Mouse (Mus musculus) gastrocnemius, postnatal 36 days (tissue): ENCODE results near the gene Lypd9. TPM values are rescaled to one million over a fixed set of nuclear protein-coding genes. Genes with fewer than 3 reads are reported as not detected.
"Not testable (repeated sequence)": the region's sequence is repeated elsewhere in the genome, so short reads cannot be mapped to it uniquely, and the experiment has no call there.

Source experiments
- DNase-seq, 2 experiments: peaks; one replicate each; pipeline ENCODE4 v3.0.0; 2022
- intact Hi-C: fragments of 180-260 bp; cut with DNase I; formaldehyde crosslinking; loops from one replicate; pipeline ENCODE4 v1.15.1; 2025
- long read RNA-seq, 2 experiments: library from polyadenylated mRNA; stranded (forward); transcript quantifications; one replicate each; pipeline ENCODE4 v2.0.0; 2021
- total RNA-seq, 2 experiments: library from RNA; stranded (reverse); gene quantifications; 2 replicates each; pipeline ENCODE4 v1.2.3; 2021

Lypd9 gene
- total RNA-seq, result not detected
- long read RNA-seq, experiment 1, result 0 reads
- long read RNA-seq, experiment 2, result 0 reads

DNA sequence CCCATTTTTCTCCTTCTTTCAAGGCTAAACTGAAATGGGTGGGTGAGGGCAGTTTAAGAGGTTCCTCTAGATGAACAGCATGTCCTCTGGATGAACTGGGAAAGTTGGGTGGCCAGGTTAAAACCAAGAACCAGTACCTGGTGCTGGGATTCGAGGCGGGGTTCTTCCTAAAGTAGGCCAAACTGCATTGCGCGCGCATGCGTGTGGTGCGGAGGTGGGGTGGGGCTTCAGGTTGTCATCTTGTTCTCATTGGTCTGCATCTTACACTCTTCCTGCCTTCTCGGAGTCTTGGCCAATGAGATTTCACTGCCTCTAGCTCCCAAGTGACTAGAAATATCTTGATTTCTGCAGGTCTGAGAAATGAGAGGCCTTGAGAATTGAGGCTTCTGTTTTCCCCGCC, at the start of gene Lypd9:
TSS of gene Lypd9 (minus strand) at position 165 of the 400 bp plus-strand sequence.
- DNase-seq, result no peak
- intact Hi-C loops, result no loop called here

DNA sequence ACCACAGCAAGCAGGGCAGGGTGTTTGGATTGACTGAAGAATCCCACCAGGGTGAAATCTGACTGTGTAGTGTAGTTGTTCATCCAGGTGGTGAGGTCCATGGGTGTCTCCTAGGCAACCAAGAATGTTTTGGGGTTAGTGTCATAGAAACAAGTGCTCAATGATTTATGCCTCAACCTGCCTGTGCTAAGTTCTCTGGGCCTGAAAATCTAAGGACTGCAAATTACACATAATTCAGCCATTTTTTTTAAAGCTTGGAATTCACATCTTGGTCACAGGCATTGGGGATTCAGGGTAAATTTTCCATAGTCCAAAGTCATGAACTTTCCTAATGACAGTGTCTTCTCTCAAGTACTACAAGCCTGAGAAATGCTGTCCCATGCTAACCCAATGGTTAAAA, 49.7 kb upstream of the Lypd9 start, which contains the start of gene Olfr331:
TSS of gene Olfr331 (minus strand) at position 101 of the 400 bp plus-strand sequence.
- intact Hi-C loops, DNase-seq: not testable (repeated sequence)

DNA sequence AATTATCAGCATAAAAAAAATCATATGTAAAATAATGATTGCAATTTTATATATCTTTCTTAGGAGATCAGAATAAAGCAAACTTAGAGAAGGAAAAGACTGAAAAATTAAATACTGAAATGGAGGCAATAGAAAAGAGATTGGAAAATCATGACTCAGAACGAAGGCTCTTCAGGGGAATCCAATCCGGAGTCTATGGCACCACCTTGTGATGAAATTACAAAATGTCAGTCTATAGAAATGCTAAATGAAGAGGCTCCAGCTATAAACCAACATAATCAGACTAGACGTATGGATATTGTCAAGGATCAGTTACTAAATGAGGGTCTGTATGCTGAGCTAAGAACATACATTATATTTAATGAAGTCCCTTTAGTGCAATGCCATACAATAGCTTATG, 46.6 kb upstream of the Lypd9 start:
- intact Hi-C loops, result no loop called here
- no peak for DNase-seq

DNA sequence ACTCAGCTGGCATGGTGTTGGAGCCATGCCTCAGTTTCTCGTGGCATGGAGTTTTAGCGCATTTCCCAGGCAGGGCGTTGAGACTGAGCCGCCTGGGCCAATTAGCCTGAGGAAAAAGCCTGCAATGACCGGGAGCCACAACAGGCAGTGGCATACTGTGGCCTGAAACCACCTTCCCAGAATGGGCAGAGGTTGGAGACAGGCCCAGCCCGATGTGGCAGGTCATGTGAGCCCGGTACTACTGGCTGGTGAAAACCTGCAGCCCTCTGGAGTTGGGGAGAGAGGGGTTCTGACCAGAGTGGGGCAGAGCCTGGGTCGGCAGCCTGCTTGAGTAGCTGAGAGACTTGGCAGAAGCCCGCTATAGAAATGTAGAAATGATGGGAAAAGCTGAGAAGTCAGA, 46.0 kb upstream of the Lypd9 start:
- DNase-seq, result no peak
- intact Hi-C loops, result no loop called here

DNA sequence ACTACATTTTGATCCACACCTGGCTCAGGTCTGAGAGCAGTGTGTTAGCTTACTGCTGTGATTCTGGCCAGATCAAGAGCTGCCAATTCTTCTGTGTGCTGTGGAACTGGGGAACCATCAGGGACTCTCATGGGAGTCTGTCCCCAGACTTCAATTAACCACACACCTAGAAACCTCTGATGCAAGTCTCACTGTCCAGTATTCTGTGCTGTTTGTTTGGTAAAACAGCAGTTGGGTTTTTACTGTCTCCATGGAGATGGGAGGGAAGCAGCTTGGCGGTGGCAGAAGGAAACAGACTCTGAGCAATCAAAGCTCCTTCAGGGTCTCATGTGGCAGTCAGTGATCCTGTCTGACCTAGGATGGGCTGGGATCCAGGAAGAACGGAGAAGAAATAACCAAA, 39.7 kb upstream of the Lypd9 start, which contains the start of gene Olfr332:
TSS of gene Olfr332 (minus strand) at position 101 of the 400 bp plus-strand sequence.
- intact Hi-C loops, result no loop called here

DNA sequence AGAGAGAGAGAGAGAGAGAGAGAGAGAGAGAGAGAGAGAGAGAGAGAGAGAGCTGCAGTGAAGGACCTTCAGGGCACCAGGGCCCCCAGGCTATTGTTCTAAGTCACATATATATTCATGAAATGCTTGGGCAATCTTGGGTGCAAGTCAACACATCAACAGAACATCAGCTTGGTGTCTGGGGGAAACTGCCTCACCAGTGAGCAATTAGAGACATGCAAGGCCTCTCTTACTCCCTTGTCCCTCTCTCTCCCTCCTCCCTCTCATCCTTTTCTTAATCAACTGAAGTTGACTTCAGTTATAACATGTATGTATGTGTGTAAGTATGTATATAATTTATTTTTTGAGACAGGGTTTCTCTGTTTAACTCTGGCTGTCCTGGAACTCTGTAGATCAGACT, 9.4 kb upstream of the Lypd9 start, which contains the start of gene Olfr30:
TSS of gene Olfr30 (minus strand) at position 101 of the 400 bp plus-strand sequence.
- no peak for DNase-seq
- intact Hi-C loops, result no loop called here

More for the DNA sequence above, 39.7 kb upstream of the Lypd9 start, which contains the start of gene Olfr332:
- DNase-seq, result no peak

DNA sequence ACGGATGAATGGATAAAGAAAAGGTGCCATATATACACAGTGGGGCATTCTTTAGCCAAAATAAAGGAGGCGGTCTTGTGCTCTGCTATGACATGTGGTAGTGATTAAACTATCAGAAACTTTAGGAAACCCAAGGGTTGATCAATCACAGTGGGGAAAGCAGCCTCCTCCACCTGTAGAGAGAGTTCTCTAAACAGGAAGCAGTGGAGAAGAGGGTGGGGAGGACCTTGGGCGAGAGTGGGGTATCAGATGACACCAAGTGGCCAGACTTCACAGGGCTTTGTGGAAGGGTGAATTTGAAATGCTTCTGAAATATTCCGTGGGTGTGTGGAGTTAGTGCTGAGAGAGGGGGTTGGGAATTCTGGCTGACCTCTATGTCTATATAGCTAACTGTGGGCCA, 869 bp upstream of the Lypd9 start:
- intact Hi-C loops, result no loop called here
- DNase-seq, result no peak

DNA sequence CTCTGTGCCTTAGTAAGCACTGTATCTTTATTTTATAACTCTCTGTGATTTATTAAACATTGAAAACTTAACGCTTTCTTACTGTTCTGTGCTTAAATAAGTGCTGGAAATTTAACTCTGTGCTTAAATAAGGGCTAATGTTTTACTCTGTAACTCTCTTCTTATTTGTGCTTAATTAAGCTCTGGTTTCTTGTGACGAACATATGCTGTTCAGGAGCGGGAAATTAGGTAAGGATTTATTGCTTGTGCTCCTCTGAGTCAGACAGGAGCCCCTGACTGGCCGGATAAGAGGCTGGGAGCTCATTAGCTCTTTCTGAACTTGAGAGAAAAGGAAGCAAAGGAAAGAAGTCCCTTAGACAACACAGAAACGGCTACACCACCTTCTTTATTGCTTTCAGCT, 14.9 kb downstream of the Lypd9 start:
- DNase-seq, result no peak
- intact Hi-C loops, result no loop called here

DNA sequence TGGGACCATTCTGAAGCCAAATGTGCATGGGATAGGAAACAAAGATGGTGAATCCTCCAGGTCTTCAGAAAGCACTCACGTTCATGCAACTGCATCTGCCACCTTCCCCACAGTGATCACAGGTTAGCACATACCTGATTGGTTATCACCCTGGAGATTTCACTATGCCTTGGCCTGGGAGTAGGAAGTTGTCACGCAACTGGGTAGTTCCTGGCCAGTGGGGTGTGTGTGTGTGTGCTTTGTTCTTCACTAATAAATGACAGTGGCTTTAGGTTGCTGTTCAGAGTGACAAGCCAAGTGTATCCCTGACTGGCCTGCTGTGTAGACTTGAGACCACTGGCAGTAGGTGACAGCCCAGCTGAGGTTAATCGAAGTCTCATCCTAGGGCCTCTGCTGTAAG, 20.5 kb downstream of the Lypd9 start, which contains the start of gene Gm12253:
TSS of gene Gm12253 (plus strand) at position 301 of the 400 bp plus-strand sequence.
- no peak for DNase-seq
- intact Hi-C loops, result no loop called here

DNA sequence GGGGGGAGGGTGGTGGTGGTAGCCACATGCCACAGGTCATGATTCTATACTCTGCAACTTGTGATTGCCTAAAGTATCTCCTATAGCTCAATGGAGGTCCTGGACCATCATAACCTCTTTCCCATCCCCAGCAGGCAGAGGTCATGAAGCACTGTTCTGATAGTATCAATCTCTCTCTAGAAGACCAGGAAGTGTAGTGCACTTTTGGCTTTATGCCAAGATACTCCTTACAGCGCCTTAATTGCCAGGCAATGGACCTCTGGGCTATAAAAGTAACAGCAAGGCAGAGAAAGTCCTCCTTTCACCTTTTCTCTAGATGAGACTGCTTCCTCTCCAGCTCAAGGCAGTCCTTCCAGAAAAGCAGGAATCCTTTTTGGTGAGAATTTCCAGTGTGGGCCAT, 31.9 kb downstream of the Lypd9 start, which contains the start of gene 1810065E05Rik:
TSS of gene 1810065E05Rik (plus strand) at position 297 of the 400 bp plus-strand sequence.
- DNase-seq, result no peak
- intact Hi-C loops, result no loop called here

DNA sequence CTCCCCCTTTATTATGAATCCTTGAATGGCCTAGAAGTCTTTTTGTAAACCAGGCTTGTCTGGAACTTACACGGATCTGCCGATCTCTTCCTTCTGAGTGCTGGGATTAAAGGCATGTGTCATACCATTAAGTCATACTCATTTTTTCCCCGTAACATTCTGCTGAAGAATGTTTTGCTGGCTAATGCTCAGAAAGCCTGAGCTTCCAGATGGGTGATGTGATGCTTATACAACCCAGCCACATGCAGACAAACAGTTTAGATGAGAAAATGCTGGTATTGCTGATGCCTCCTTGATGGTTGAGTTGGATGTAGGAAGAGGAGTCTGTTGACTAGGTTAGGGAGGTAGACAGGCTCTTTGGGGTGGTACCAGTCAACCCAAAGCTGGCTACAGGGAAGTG, 34.4 kb downstream of the Lypd9 start:
- intact Hi-C loops, result no loop called here
- no peak for DNase-seq

DNA sequence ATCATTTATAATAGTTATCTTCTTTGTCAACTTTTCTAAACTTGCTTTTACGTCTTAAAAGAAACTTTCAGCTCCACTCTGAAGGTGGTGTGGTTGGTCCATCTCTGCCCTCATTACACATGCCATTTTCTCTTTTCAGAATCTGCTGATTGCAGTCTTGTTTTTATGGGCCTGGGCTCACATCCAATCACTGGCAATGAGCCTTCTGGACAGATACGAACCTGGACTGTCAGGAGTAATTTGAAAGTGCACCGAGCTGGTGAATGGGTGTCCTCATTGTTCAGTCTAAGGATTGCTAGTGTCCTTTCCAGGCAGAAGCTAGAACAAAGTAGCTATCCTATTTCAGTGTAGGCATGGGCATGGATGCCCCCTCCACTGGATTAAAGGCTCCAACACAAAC, 44.7 kb downstream of the Lypd9 start:
- intact Hi-C loops, result no loop called here
- no peak for DNase-seq

DNA sequence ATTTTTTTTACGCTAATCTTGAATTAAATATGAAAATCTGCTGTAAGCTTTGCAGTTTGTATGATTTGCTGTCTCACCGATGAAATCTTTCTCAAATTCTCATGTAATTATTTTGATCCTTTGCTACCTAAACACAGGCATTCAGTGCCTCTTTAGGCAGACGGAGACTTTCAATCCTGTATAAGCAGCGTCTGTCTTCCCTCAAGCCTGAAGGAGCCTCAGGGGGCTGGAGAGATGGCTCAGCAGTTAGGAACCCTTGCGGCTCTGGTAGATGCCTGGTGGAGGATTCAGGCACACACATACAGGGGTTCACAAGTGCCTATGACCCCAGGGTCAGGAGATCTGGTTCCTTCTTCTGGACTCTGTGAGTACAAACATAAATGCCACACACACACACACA, 52.1 kb downstream of the Lypd9 start:
- intact Hi-C loops, result no loop called here

DNA sequence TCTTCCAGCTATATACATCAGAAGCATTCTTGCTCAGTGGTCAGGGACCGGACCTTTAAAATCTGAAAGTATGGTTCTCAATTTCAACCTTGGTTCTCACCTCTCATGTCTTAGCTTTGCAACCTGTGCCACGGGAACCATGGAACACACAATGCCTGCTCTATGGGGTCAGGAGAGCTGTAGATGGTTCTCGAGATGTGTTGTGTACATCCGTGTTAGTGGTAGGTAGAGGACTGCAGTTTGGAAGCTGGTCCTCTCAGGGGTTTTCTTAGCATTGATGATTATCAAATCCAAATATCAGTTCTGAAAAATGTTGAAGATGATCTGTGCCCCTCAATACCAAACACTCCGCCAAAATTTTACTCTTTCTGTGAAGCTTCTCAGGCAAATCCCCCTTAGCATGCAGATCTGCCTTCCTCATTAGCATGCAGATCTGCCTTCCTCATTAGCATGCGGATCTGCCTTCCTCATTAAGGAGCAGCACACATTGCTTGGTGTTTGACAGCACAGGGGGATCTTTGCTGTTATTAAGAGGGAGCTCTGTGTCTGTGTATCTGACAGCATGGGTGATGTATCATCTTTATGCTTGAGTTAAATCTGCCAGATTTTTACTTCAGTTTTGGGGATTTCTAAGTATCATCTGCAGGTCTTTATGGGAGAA, 52.6 kb downstream of the Lypd9 start:
- DNase-seq, result no peak
- intact Hi-C loops, result no loop called here

More for the DNA sequence above, 52.1 kb downstream of the Lypd9 start:
- DNase-seq, result no peak

Other genes with a start within 250 kb of the Lypd9 start
- gene 4930438A08Rik, start 178.1 kb downstream of the Lypd9 start, total RNA-seq, result not detected
- 1 to 10 TPM; 3.4 to 4.0 TPM for gene Zfp692, start 145.9 kb downstream of the Lypd9 start, total RNA-seq
- gene Zfp672, start 122.6 kb downstream of the Lypd9 start, total RNA-seq, result 10 to 100 TPM; 36.7 to 41.7 TPM
- gene Sh3bp5l, start 122.2 kb downstream of the Lypd9 start, total RNA-seq, result 10 to 100 TPM; 26.1 to 27.9 TPM
- not detected for gene Lypd8, start 73.9 kb downstream of the Lypd9 start, total RNA-seq
- not detected for gene 1810065E05Rik, start 31.8 kb downstream of the Lypd9 start, total RNA-seq
- gene Gm12253, start 20.4 kb downstream of the Lypd9 start, total RNA-seq, result not detected
- gene Olfr30, start 9.3 kb upstream of the Lypd9 start, total RNA-seq, result not detected
- gene Olfr332, start 39.6 kb upstream of the Lypd9 start, total RNA-seq, result not detected
- not detected for gene Olfr331, start 49.6 kb upstream of the Lypd9 start, total RNA-seq
- gene Olfr330, start 81.9 kb upstream of the Lypd9 start, total RNA-seq, result not detected
- not detected for gene Olfr329-ps, start 93.5 kb upstream of the Lypd9 start, total RNA-seq
- not detected for gene Olfr328, start 102.7 kb upstream of the Lypd9 start, total RNA-seq
- not detected for gene Olfr224, start 117.6 kb upstream of the Lypd9 start, total RNA-seq
- gene Olfr325, start 124.8 kb upstream of the Lypd9 start, total RNA-seq, result not detected
- gene Olfr324, start 142.2 kb upstream of the Lypd9 start, total RNA-seq, result not detected
- gene 2210407C18Rik, start 163.2 kb upstream of the Lypd9 start, total RNA-seq, result not detected
- not detected for gene Olfr323, start 177.6 kb upstream of the Lypd9 start, total RNA-seq
- not detected for gene Trim58, start 187.5 kb upstream of the Lypd9 start, total RNA-seq
- not detected for gene Olfr322, start 205.9 kb upstream of the Lypd9 start, total RNA-seq
- gene Olfr320, start 228.2 kb upstream of the Lypd9 start, total RNA-seq, result not detected
- gene Olfr319, start 246.2 kb upstream of the Lypd9 start, total RNA-seq, result not detected